ENCODE assay signal across 8 mouse cellular contexts in the genomic region with DNA sequence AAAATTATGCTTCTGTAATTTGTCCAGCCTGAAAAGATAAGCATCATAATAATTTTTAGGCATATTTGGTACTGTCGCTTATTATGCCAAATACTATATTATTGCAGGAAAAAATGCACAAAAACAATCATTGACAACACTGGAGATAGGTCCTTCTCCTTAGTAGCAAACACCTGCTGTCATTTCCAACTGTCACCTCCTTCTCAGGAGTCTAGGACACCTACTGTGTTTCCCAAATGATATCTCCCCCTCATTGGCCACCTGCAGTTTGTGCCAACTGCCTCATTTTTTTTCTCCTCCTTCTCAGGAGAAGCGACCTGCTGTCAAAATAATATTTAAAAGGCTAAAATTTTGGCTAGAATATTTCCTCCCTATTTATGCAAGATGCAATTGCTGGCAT.
"Had no signal": no experiment of that assay in that cellular context is flagged by ENCODE, and none has a peak within 500 bp of the region (broad histone marks: within the 10 kb centered on the region; RNA-seq: fewer than 3 reads in every experiment).

No protein-coding gene starts in this region.

- DNase-seq: kidney, adult 8-10 months; kidney, postnatal 25 days; lung, embryonic 14.5 days; lung, postnatal 10 days; lung, postnatal 4 days; midbrain, embryonic 14.5 days; right cerebral cortex, postnatal 14 days; thymus, postnatal 36 days had no signal
